Mouse (Mus musculus) layer of hippocampus, adult 9-10 months (tissue): ENCODE data around the gene Rassf10.
"Not testable (repeated sequence)": the region's sequence is repeated elsewhere in the genome, so short reads cannot be mapped to it uniquely, and the experiment has no call there.

Source experiments
- DNase-seq: peaks from one replicate; pipeline ENCODE4 v3.0.0; 2022; ENCODE audit warnings: low spot score

Rassf10 gene

DNA sequence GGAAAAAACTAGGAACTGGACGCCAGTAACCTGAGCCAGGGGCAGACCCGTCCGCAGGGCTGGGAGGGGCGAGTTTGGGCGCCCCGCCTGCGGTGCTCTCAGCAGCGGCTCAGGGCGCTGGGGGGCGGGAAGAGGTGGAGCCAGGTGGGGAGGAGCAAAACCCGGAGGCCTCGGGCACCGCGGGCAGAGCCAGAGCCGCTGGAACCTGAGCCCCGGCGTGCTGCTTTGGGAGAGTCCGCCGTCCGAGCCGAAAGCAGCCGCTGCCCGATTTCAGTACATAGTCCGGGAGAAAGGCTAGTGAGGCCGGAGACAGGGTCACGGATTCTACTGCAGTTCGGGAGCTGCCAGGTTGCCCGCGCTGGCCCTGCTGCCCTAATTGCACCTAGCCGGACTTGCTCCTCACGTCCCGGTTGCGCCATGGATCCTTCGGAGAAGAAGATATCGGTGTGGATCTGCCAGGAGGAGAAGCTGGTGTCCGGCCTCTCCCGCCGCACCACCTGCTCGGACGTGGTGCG, at the start of gene Rassf10:
Gene Rassf10 (plus strand): TSS at position 186 of the 515 bp plus-strand sequence.
- no peak for DNase-seq

DNA sequence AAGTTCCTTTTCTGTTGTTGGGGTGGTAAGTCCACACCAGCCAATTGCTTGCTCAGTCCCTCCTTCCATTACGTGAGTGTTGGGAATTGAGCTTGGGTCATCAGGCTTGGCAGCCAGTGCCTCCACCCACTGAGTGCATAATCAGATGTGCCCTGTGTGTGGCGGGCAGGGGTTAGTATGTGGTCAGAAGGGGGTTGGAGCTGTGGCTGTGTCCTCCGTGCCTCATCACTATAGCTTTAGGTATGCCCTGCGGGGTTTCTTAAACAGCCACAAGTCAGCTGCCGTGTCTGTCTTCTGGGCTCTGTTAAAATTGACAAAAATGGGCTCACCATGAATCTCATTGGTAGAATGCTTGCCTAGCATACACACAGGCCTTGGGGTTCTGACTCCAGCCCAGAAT, 46.9 kb upstream of the Rassf10 start:
- no peak for DNase-seq

DNA sequence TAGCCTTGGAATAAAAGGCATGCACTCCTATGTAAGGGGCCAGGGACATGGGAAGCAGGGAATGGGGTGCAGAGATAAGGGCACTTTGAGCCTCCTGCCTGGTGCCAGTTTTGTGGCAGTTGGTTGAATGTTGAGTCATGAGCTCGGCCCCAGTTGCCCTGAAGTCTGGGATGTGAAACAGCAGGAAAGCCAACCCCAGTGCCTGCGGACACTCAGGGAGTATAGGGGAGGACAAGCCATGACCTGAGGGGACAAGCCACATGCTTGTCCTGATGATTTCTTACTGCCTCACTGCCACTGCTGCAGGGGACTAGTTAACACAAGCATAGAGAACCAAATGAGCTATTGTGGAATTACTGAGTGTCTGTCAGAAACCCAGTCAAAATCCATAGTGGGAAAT, 46.3 kb upstream of the Rassf10 start:
- no peak for DNase-seq

DNA sequence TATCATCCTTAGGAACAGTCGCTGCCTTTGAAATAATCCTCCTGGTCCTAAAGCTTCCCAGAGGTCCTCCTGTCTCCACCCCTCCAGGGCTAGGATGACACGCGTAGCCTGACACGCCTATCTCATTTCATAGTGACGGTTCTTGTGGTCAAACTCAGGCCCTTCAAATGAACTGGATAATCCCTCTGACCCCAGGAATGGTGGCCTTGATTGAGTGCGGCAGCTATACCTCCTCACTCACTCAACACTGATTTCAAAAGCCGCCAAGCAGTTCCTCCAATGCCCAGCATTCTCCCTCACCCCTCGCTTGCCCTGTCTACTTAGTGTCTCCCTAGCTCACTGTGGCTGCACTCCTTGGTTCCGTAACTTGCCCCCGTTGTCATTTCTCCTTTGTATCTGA, 44.6 kb upstream of the Rassf10 start:
- DNase-seq: no peak

DNA sequence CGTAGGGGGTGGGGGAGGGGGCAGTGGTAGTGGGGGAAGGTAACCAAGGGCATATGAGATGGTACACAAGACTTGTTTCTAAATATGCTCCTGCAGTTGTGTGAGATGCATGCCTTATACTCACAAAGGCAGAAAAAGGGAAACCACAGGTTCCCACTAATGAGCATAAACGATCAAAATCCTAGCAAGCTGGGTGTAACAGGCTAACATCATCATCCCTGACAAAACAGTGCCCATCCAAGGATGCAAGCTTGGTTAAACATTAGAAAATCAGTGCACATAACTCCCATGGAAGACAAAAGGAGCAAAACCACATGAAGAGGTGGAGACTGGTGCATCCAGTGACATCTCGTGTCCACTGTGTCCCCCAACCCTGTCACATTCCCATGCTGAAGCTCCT, 40.8 kb upstream of the Rassf10 start:
- DNase-seq: no peak

DNA sequence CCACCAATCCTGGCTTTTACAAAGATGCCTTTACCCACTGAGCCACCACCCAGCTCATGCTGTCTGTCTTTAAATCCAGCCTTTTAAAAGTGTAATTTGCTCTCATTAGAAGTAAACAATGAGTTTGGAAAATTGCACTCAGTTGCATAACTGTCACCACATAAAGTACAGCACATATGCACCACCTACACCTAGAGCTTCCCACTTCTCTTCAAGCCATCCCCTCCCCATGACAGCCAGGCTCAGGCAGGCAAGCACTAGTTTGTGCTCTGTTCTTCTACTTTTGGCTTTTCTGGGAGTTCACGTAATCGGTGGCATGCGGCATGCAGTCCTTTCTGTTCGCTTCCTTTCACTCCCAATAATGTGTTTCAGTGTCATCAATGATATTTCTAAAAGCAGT, 38.2 kb upstream of the Rassf10 start:
- DNase-seq: no peak

DNA sequence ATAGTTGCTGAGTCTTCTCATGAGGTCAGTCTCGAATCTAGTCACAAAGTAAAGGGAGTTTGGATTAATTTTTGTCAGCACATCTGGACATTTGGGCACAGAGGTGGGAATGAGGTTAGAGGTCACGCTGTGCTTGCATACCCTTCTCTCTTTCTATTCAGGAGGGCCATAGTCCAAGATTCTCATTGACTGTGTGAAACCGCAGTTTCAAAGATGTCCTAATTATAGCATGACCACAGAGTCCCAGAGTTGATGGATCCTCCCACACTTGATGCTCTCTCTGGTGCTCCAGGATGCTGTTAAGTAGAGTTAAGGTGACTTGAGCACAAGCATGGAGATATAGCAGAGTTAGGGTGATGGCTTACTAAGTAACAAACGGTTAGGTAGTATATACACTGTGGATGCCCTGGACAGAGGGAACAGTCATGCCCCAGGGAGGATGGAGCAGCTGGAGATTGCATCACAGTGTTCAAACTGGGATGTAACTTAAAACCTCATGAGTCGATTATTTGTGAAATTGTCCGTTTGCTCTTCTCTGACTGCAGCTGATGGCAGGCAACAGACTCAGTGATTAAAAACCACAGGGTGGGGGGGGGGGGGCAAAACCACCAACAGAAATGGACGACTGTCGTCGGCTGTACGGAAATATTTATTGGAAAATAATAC, 36.0 kb upstream of the Rassf10 start:
- DNase-seq: no peak

DNA sequence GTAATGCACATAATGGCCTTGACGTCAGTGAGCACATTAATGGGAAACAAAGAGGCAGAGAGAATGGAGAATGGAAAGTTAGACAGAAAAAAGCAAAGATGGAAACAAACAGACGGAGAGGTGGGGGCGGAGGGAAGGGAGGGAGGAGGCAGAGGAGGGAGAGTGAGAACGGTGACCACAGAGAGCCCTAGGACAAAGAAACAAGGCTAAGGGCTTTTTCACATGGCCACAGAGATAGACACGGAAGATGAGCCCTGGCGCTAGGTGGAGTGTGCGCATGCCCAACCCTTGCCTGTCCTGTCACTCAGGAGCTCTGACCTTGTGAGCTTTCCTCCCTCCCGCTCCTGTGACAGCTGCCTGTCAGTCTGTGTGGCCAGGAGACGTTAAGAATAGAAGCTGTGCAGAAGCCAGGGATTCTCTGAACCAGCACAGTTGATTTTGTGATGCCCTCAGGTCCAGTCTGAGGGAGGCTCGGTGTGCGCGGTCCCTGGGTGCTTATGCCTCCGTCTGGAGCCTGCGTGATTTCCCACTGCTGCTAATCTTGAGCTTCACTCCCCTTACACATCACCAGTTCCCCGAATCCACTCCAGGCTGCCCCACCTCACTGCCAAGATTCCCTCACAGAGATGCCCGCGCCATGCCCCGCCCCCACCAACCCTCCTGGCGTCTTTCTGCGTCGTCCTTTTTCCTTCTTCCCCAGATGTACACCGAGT, 35.3 kb upstream of the Rassf10 start:
- DNase-seq: no peak

DNA sequence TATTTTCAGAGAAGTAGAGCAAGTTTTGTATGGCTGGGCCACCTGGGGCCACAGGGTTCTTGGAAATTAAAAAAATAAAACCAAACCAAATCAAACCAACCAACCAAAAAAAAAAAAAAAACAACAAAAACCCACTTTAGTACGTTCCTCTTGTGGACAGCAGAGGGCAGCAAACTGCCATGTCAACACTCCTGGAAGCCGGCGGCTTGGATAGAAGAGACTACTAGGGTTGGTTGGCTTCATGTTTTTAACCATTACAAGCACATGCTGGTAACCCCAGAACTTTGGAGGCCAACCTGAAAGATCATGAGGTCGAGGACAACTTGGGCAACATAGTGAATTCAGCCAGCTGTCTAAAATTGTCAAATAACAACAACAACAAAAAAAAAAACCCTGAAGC, 33.9 kb upstream of the Rassf10 start:
- no peak for DNase-seq

DNA sequence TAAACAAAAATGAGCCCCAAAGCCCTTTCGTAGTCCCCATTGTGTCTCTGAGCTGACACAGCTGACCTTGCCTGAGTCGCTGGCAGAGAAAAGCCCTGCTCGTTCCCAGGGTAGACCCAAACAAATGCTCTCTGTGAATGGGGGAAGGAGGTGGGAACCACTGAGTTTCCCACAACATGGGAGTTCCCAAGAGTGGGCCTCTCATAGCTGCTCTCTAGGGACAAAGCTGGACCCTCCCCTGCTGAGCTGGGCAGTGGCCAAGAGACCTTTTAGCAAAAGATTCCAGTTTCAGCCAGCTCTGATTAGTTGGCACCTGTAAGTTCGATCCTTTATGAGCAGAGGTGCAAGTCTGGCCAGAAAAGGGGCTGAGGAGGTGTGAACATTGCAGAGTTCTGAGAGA, 31.0 kb upstream of the Rassf10 start:
- no peak for DNase-seq

DNA sequence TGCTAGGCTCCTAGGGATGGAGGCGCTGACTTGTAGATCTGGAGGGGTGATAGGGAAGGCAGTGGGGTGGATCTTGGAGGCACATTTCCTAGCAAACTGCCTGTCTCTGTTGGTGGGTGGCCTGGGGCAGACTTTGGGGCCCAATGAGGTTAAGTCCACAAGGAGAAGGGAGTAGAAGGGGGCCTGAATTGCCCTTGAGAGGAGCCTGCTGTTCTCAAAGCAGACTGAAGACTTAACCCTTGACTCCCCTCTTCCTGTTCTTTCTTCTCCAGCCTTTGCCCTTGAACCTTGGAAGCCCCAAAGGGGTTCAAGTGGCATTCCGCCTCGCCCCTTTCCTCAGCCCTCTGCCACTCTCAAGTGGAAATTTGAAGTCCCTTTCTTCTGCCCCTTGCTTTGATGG, 30.1 kb upstream of the Rassf10 start:
- DNase-seq: no peak

DNA sequence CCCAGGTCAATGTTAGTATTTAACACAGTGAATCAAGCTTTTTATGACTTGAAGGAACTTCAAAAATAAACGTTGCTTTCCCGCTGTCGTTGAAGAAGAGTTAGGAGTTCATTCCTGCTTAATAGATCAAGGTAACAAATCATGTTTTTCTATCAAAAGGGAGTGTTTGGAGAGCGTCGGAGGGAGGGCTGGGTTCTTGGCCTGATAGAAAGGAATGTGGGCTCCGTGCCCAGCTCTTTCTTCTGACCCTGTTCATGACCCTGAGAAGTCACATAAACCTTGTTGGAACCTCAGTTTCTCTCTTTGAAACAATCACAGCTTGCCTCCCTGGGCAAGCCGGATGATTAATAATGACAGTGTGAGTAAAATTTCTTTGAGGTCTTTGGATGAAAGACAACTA, 23.1 kb upstream of the Rassf10 start:
- DNase-seq: no peak

DNA sequence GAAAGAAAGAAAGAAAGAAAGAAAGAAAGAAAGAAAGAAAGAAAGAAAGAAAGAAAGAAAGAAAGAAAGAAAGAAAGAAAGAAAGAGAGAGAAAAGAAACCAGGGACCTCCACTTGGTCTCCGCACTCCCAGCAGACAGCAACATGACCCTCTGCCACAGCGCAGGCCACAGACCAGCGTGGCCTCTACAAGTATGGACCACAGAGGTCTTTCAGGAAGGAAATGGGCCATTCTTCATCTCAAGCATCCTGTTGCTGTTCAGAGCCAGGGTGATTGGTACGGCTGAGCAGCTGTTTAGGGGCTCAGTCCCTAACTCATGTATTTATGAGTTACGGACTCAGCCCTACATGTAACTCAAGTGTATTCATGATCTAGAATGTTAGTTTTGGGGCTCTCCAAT, 17.9 kb upstream of the Rassf10 start:
- not testable (repeated sequence) for DNase-seq

DNA sequence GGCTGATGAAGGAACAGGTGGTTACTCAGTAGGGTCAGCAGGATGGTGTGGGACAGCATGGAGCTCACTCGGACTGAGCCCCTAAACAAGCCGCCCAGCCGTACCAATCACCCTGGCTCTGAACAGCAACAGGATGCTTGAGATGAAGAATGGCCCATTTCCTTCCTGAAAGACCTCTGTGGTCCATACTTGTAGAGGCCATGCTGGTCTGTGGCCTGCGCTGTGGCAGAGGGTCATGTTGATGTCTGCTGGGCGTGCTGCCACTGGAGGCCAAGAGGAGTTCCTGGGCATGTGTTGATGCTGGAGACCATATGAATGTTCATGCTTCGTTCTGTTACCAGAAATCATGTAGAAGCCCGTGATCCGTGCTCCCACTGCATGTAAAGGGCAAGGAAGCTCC, 16.7 kb upstream of the Rassf10 start:
- DNase-seq: no peak

DNA sequence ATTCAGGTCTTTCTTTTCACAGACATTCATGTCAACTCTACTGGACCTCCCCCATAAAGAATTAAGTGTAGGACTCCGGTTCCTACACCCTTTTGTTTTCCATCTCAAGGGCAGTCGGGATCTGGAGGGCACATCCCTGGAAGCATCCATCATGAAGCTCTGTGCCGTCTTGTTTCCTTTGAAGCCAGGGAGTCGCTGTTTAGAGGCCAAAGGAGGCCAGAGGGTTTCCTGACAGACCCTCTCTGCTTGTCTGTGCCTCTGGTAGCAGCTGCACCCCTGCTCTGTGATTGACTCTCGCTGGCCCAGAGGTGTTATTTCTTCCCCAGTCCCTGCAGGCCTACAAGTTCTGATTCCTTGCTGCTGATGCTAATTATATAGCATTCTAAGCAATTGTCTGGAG, 14.8 kb upstream of the Rassf10 start:
- DNase-seq: no peak

DNA sequence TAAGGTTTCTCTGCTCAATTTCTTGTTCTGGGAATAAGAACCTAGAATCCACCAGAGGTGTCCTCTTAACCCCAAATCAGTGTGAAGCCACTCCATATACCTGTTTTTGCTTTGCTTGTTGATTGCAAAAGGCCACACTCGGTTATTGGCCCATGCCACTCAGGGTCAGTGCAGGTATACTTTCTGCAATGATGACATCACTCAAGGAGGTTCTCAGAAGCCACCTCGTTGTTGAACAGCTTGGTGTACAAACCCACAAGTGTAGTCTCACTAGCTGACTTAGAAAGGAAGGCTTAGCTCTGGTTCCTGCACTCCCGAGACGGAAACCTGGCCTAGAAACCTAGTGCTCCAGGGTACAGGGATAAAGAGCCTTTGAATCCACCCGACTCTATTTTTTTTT, 11.2 kb upstream of the Rassf10 start:
- DNase-seq: no peak

DNA sequence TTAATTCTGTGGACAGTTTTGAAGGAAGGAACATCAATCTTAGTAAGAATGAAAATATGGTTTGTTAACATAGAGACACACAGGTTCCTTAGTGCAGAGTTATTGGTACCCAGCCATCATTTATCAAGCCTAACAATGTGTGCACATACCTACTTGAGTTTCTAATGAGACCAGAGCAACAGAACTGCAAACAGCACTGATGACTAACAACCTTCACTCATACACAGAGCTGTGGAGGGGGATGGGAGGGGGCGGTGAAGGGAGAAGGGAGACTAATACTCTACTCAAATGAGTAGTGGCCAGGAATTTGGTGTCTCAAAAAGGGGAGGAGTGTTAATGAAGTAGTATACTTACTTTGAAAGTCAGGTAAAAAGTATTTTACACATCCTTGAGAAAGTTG, 10.7 kb upstream of the Rassf10 start:
- no peak for DNase-seq

DNA sequence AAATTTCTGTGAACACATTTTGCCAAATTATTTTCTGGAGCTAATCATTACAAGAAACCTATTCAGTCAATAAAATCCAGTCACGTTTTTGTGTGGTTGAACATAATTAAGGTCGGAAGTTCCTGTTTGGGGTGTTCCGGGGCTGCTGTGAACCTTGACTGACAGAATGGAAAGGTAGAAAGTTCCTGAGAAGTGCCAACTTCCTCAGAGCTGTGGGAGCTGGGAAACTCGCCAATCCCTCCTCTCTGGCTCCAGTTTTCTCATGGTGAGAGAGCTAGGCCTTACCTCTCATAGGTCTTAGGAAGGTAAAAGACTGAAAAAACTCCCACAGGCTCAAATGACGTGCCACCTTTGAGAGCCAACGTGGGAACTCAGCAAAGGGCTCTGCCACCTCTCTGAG, 7.1 kb upstream of the Rassf10 start:
- no peak for DNase-seq

DNA sequence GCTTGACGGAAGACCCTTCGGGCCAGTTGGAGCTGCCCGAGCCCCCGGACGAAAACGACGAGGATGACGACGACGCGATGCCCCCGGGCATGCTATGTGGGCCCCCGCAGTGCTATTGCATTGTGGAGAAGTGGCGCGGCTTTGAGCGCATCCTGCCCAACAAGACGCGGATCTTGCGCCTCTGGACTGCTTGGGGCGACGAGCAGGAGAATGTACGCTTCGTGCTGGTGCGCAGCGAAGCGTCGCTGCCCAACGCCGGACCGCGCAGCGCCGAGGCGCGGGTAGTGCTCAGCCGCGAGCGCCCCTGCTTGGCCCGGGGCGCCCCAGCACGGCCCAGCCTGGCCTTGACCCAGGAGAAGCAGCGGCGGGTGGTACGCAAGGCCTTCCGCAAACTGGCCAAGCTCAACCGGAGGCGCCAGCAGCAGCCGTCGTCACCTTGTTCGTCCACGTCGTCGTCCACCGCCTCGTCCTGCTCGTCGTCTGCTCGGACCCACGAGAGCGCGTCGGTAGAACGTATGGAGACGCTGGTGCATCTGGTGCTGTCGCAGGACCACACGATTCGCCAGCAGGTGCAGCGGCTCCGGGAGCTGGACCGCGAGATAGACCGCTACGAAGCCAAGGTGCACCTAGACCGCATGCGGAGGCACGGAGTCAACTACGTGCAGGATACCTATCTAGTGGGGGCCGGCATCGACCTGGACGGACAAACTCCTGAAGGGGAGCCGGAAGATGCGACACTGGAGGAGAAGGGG, 765 bp downstream of the Rassf10 start:
- no peak for DNase-seq

DNA sequence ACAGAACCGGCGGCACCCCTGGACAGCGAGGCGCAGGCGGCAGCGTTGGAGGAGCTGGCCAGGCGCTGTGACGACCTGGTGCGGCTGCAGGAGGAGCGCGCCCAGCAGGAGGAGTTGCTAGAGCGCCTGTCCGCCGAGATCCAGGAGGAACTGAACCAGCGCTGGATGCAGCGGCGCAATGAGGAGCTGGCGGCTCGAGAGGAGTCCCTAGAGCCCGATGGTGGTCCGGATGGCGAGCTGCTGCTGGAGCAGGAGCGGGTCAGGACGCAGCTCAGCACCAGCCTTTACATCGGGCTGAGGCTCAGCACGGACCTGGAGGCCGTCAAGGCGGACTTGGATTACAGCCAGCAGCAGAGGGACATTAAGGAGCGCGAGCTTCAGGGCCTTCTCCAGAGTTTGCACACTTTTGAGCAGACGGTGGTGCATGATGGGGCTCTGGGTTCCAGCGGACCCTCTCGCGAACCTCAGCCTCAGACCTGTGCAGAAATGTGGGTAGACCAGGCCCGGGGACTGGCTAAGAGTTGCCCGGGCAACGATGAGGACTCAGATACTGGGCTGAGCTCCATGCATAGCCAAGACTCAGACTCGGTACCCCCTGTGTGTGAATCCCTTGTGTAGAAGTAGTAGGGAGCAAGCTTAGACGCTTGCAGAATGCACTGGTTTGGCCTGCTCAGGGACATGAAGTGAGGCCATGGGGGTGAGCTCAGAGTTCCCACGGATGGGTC, 1.5 kb downstream of the Rassf10 start:
- no peak for DNase-seq

DNA sequence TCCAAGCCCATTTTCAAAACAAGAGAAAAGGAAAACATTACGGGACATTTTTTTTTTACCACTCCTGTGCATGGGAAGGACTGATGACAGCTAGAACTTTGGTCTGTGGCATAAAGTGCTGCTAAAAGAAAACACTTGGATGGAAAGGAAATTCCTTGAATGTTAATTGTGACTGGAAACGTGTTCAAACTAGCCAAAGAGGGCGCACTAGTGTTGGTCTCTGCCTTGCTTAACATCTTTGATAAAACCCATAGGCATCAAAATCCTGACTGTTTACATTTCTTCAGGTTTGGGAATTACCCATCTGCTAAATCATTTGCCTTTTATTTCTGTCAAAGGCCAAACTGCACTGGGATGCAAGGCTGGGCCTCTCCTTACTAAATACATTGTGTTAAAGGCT, 2.2 kb downstream of the Rassf10 start:
- no peak for DNase-seq

DNA sequence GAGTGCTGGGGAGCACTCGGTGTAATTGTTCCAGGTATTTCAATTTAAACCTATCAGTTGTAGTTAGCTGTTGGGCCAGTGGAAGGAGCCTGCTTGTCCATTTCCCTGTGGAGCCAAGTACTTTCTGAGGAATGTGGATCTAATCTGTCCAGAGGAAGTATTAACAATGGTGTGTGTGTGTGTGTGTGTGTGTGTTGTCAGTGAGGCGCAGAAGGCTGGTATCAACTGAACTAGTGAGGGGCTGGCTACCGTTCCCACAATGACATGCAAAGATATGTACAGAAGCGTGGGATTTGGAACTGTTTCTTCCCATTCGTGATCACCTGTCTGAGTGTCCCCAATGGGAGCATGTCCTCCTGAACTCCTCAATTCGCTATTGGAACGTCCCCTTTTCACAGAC, 3.2 kb downstream of the Rassf10 start:
- DNase-seq: no peak
